ENCODE assay signal across 13 mouse cellular contexts in the genomic region with DNA sequence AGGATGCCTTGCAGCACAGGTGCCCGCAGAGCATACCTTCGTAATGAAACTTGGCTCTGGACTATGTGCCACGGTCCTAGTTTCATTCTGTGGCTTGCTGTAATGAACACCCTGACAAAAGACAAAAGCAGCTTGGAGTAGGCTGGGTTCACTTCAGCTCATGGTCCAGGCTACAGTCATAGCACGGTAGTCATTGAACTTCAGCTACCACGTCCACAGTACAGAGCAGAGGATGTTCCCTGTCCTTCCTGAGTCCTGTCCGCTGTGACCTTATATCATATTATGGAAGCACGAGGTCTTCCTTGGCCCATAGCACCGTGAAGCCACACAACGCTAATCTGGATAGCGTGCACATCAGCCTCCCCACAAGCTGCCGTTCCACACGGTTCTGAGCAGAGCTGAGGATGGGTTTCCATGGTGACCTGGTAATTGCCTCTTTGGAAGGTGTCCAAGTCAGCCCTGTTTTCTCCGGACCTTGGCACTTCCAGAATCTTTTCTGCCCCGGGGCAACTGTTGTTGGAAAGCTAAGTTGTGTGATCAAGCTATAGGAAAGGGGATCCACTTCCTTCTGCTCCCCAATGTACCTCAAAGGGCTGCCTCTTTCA. TPM values are rescaled to one million over a fixed set of nuclear protein-coding genes. Genes with fewer than 3 reads are reported as not detected.
A peak's percentile ranks its signal among the peaks of the same experiment; 100 is the strongest.
DNase-seq lines count a peak whose midpoint lies in the region; ATAC-seq and TF ChIP-seq lines count a peak whose summit lies in the region.
"Had no signal": no experiment of that assay in that cellular context is flagged by ENCODE, and none has a peak within 500 bp of the region (broad histone marks: within the 10 kb centered on the region; RNA-seq: fewer than 3 reads in every experiment).

No protein-coding gene starts in this region.

- H3K4me1 ChIP-seq in hindbrain, embryonic 13.5 days (replicated peaks), result peaks cover 6% of the 10 kb centered on the region
- H3K4me1 ChIP-seq in hindbrain, embryonic 10.5 days (replicated peaks), result peaks cover 4% of the 10 kb centered on the region; the same call in 1 of the 2 replicates
- peaks cover 5% of the 10 kb centered on the region for H3K4me1 ChIP-seq in forebrain, embryonic 16.5 days (replicated peaks; ENCODE audit: control insufficient read depth, insufficient read depth, low read length)
- no peaks in the 10 kb centered on the region for H3K4me1 ChIP-seq in lung, postnatal 0 days (ENCODE audit: insufficient read depth, low read depth, low read length)
- no peaks in the 10 kb centered on the region for H3K4me1 ChIP-seq in liver, embryonic 12.5 days
- H3K4me1 ChIP-seq: embryonic facial prominence, embryonic 15.5 days; liver, embryonic 15.5 days had no signal

- no peak overlapping the region for H3K4me3 ChIP-seq in hindbrain, embryonic 13.5 days
- H3K4me3 ChIP-seq in hindbrain, embryonic 10.5 days, result no peak overlapping the region
- H3K4me3 ChIP-seq in forebrain, embryonic 16.5 days (replicated peaks; ENCODE audit: low read length), result no peak overlapping the region
- no peak overlapping the region for H3K4me3 ChIP-seq in lung, postnatal 0 days (ENCODE audit: low read depth, low read length)
- H3K4me3 ChIP-seq in liver, embryonic 12.5 days, result no peak overlapping the region
- H3K4me3 ChIP-seq: embryonic facial prominence, embryonic 15.5 days; liver, embryonic 15.5 days; myocyte had no signal

- intact Hi-C loops in left cerebral cortex, postnatal 10 days (cut with DNase I), result no loop called here

- TF ChIP-seq CTCF in lung, postnatal 0 days (IDR thresholded peaks at IDR 0.05), result no peak

- 61% methylated on average over 14 of the region's 14 CpGs for WGBS in hindbrain, embryonic 13.5 days
- 89% methylated on average over 14 of the region's 14 CpGs for WGBS in hindbrain, embryonic 10.5 days
- WGBS in forebrain, embryonic 16.5 days, result 30% methylated on average over 14 of the region's 14 CpGs
- 73% methylated on average over 14 of the region's 14 CpGs for WGBS in lung, postnatal 0 days
- WGBS in liver, embryonic 12.5 days (ENCODE audit: insufficient replicate concordance), result 68% methylated on average over 14 of the region's 14 CpGs

- no peaks in the 10 kb centered on the region for H3K36me3 ChIP-seq in hindbrain, embryonic 13.5 days
- H3K36me3 ChIP-seq in hindbrain, embryonic 10.5 days, result no peaks in the 10 kb centered on the region
- no peaks in the 10 kb centered on the region for H3K36me3 ChIP-seq in forebrain, embryonic 16.5 days (ENCODE audit: control insufficient read depth, insufficient read depth)
- H3K36me3 ChIP-seq in lung, postnatal 0 days (ENCODE audit: insufficient read depth, low read length), result no peaks in the 10 kb centered on the region
- H3K36me3 ChIP-seq in liver, embryonic 12.5 days, result no peaks in the 10 kb centered on the region
- H3K36me3 ChIP-seq: embryonic facial prominence, embryonic 15.5 days; liver, embryonic 15.5 days had no signal

- no peak for TF ChIP-seq EP300 in lung, postnatal 0 days (IDR thresholded peaks at IDR 0.05)

- no peak overlapping the region for H3K4me2 ChIP-seq in hindbrain, embryonic 13.5 days
- no peak overlapping the region for H3K4me2 ChIP-seq in forebrain, embryonic 16.5 days (ENCODE audit: low read length)
- no peak overlapping the region for H3K4me2 ChIP-seq in lung, postnatal 0 days (replicated peaks; ENCODE audit: low read depth, low read length)
- H3K4me2 ChIP-seq in liver, embryonic 12.5 days, result no peak overlapping the region
- H3K4me2 ChIP-seq: embryonic facial prominence, embryonic 15.5 days; liver, embryonic 15.5 days had no signal

- no peak for DNase-seq in hindbrain, embryonic 10.5 days (ENCODE audit: low spot score)
- DNase-seq in Muller cell, postnatal 12 days (ENCODE audit: inconsistent ontology term), result peak; percentile 11
- peak; percentile 48 to 50 for DNase-seq in left cerebral cortex, postnatal 10 days (ENCODE audit: extremely low spot score in 1 of 2, low spot score in 2 of 2)
- no peak for DNase-seq in lung, postnatal 0 days (ENCODE audit: low spot score)
- DNase-seq in adipocyte (ENCODE audit: low spot score), result no peak
- DNase-seq: heart, postnatal 36 days had no signal

- H3K27me3 ChIP-seq in hindbrain, embryonic 13.5 days, result no peaks in the 10 kb centered on the region
- no peaks in the 10 kb centered on the region for H3K27me3 ChIP-seq in hindbrain, embryonic 10.5 days (ENCODE audit: insufficient read depth, poor library complexity, severe bottlenecking)
- H3K27me3 ChIP-seq in forebrain, embryonic 16.5 days (replicated peaks; ENCODE audit: control insufficient read depth, insufficient read depth, low read length), result no peaks in the 10 kb centered on the region
- no peaks in the 10 kb centered on the region for H3K27me3 ChIP-seq in lung, postnatal 0 days (replicated peaks; ENCODE audit: insufficient read depth, low read length)
- no peaks in the 10 kb centered on the region for H3K27me3 ChIP-seq in liver, embryonic 12.5 days (replicated peaks)
- H3K27me3 ChIP-seq: CH12.LX; embryonic facial prominence, embryonic 15.5 days; liver, embryonic 15.5 days had no signal

- H3K9ac ChIP-seq in hindbrain, embryonic 13.5 days, result no peak overlapping the region
- H3K9ac ChIP-seq in forebrain, embryonic 16.5 days (replicated peaks; ENCODE audit: low read depth, low read length), result no peak overlapping the region
- no peak overlapping the region for H3K9ac ChIP-seq in lung, postnatal 0 days (replicated peaks; ENCODE audit: low read depth)
- no peak overlapping the region for H3K9ac ChIP-seq in liver, embryonic 12.5 days
- H3K9ac ChIP-seq: embryonic facial prominence, embryonic 15.5 days; liver, embryonic 15.5 days had no signal

- peak; percentile 72 for ATAC-seq in hindbrain, embryonic 13.5 days (ENCODE audit: low FRiP score)
- peak; percentile 88 for ATAC-seq in forebrain, embryonic 16.5 days
- no peak for ATAC-seq in lung, postnatal 0 days
- no peak for ATAC-seq in liver, embryonic 12.5 days

- no peaks in the 10 kb centered on the region for H3K9me3 ChIP-seq in hindbrain, embryonic 13.5 days
- H3K9me3 ChIP-seq in hindbrain, embryonic 10.5 days, result no peaks in the 10 kb centered on the region
- H3K9me3 ChIP-seq in forebrain, embryonic 16.5 days (ENCODE audit: control insufficient read depth, low read length), result no peaks in the 10 kb centered on the region
- no peaks in the 10 kb centered on the region for H3K9me3 ChIP-seq in lung, postnatal 0 days (ENCODE audit: low read length)
- H3K9me3 ChIP-seq in liver, embryonic 12.5 days (replicated peaks), result 0 out of 2 replicates have a peak, but pooled peaks cover 4% of the 10 kb centered on the region
- H3K9me3 ChIP-seq: embryonic facial prominence, embryonic 15.5 days; liver, embryonic 15.5 days had no signal

- no peak overlapping the region for H3K27ac ChIP-seq in hindbrain, embryonic 13.5 days
- H3K27ac ChIP-seq in hindbrain, embryonic 10.5 days, result no peak overlapping the region
- H3K27ac ChIP-seq in forebrain, embryonic 16.5 days (ENCODE audit: low read length), result no peak overlapping the region
- no peak overlapping the region for H3K27ac ChIP-seq in lung, postnatal 0 days (ENCODE audit: low read length)
- H3K27ac ChIP-seq in liver, embryonic 12.5 days, result no peak overlapping the region
- H3K27ac ChIP-seq: embryonic facial prominence, embryonic 15.5 days; liver, embryonic 15.5 days had no signal

RNA-seq across cellular contexts. Expression of a gene that starts 42.5 kb away (rescaled TPM):
- polyA plus RNA-seq in hindbrain, embryonic 13.5 days (2015; fragmentation: Nextera tagmentation; extraction: Ambion mirVana), result 37.2 and 37.5 TPM in 2 replicates
- 7.0 and 8.7 TPM in 2 replicates for polyA plus RNA-seq in hindbrain, embryonic 10.5 days (2016; fragmentation: Nextera tagmentation; extraction: Ambion mirVana)
- polyA plus RNA-seq in forebrain, embryonic 16.5 days (2015; fragmentation: Nextera tagmentation; extraction: Ambion mirVana), result 57.4 and 59.4 TPM in 2 replicates
- total RNA-seq in left cerebral cortex, postnatal 10 days (2021), result 10 to 100 TPM; 36.4 to 41.2 TPM
- 2.6 and 3.4 TPM in 2 replicates for polyA plus RNA-seq in lung, postnatal 0 days (2015; fragmentation: Nextera tagmentation; extraction: Ambion mirVana)
- polyA plus RNA-seq in liver, embryonic 12.5 days (2016; fragmentation: Nextera tagmentation; extraction: Ambion mirVana), result 0.20 and 0.30 TPM in 2 replicates
- total RNA-seq: CH12.LX had no signal
- polyA plus RNA-seq: myocyte had no signal

Comparison
In these comparisons a context has a peak if more than half of its experiments do, and no peak if none do; other contexts are left out.
1. ATAC-seq: peak in hindbrain, embryonic 13.5 days (single experiment) and forebrain, embryonic 16.5 days (single experiment); none in lung, postnatal 0 days (single experiment) and liver, embryonic 12.5 days (single experiment).
2. DNase-seq: peak in Muller cell, postnatal 12 days (single experiment) and left cerebral cortex, postnatal 10 days (2 of 2); none in hindbrain, embryonic 10.5 days (single experiment), lung, postnatal 0 days (single experiment) and adipocyte (single experiment).